Mouse (Mus musculus) liver, embryonic 14.5 days (tissue): Measurements from ENCODE around the gene Atp6v0e. TPM values are rescaled to one million over a fixed set of nuclear protein-coding genes. Genes with fewer than 3 reads are reported as not detected.
A peak's percentile ranks its signal among the peaks of the same experiment; 100 is the strongest.

Experiments
- ATAC-seq: fragments of 200-750 bp; cut with Nextera tagmentation; 2 replicates; pipeline ENCODE4 v1.8.0; 2017; ENCODE audit warnings: moderate number of reproducible peaks, mild to moderate bottlenecking, moderate library complexity; ENCODE audit not compliant: insufficient read depth
- DNase-seq, 3 experiments: peaks; one replicate each; pipeline ENCODE4 v3.0.0-alpha.2; 2012 to 2013; ENCODE audit warnings: low read depth in 3 of 3, low spot score in 3 of 3
- H3K27ac ChIP-seq: fragments of 300-500 bp; sonication (generic); 2 replicates; pipeline ENCODE4 v1.5.1; 2014; ENCODE audit warnings: moderate library complexity, mild to moderate bottlenecking, control low read depth, inconsistent platforms
- H3K27me3 ChIP-seq: fragments of 300-500 bp; sonication (generic); 2 replicates; pipeline ENCODE4 v1.6.1; 2014; ENCODE audit warnings: mild to moderate bottlenecking, low read length, moderate library complexity; ENCODE audit not compliant: control insufficient read depth, insufficient read depth
- H3K36me3 ChIP-seq: fragments of 300-500 bp; sonication (generic); replicated peaks from 2 replicates; pipeline ENCODE4 v1.6.1; 2014; ENCODE audit warnings: low read depth; ENCODE audit not compliant: control insufficient read depth, insufficient read depth
- H3K4me1 ChIP-seq, 2 experiments: fragments of 200-500 bp in 1 of 2; fragments of 300-500 bp in 1 of 2; sonication (generic) in 1 of 2; replicated peaks; 2 replicates each; pipeline ENCODE4 v1.6.1; 2012 to 2014; ENCODE audit warnings: antibody characterized with exemption in 1 of 2, inconsistent platforms in 1 of 2, low read length in 1 of 2; ENCODE audit not compliant: control insufficient read depth in 2 of 2, insufficient read depth in 2 of 2
- H3K4me2 ChIP-seq: fragments of 300-500 bp; sonication (generic); 2 replicates; pipeline ENCODE4 v1.6.1; 2014; ENCODE audit warnings: low read depth, mild to moderate bottlenecking, control low read depth, moderate library complexity
- H3K4me3 ChIP-seq, 2 experiments: fragments of 200-500 bp in 1 of 2; fragments of 300-500 bp in 1 of 2; sonication (generic) in 1 of 2; 2 replicates each; pipeline ENCODE4 v1.5.1; 2012 to 2014; ENCODE audit warnings: low read depth in 2 of 2, low read length in 2 of 2, mild to moderate bottlenecking in 2 of 2, control low read depth in 1 of 2, inconsistent platforms in 1 of 2, moderate library complexity in 1 of 2; ENCODE audit not compliant: insufficient read depth in 1 of 2
- H3K9ac ChIP-seq: fragments of 300-500 bp; sonication (generic); replicated peaks from 2 replicates; pipeline ENCODE4 v1.6.1; 2014; ENCODE audit warnings: mild to moderate bottlenecking, control low read depth, moderate library complexity
- H3K9me3 ChIP-seq: fragments of 300-500 bp; sonication (generic); 2 replicates; pipeline ENCODE4 v1.6.1; 2016; ENCODE audit warnings: low read length, mixed read lengths; ENCODE audit not compliant: control insufficient read depth
- CTCF ChIP-seq: IDR thresholded peaks from 2 replicates; pipeline ENCODE4 v1.5.1; 2016; ENCODE audit warnings: antibody characterized with exemption, low read depth, control low read depth
- EP300 ChIP-seq: IDR thresholded peaks from 2 replicates; pipeline ENCODE4 v1.6.1; 2016; ENCODE audit warnings: antibody characterized with exemption, low read depth
- WGBS: fragments of 180-500 bp; shearing (Covaris S2); extraction: QIAGEN DNeasy Blood & Tissue Kit; methylation state at CpG from one replicate; pipeline ENCODE4 v1.1.7; 2014; ENCODE audit not compliant: insufficient replicate concordance; 5-methylcytosine and 5-hydroxymethylcytosine counted together
- polyA plus RNA-seq, 2 experiments: library from polyadenylated mRNA; depleted of rRNA in 1 of 2; stranded (reverse) in 1 of 2; unstranded in 1 of 2; fragments of >200 nt; fragmentation: Nextera tagmentation in 1 of 2; extraction: Ambion mirVana in 1 of 2; gene quantifications; 2 replicates each; pipeline versions ENCODE4 v1.2.1 to v1.2.3; 2012 to 2014

The Atp6v0e gene
- polyA plus RNA-seq, 2 experiments = 99.3 to 209 TPM

DNA sequence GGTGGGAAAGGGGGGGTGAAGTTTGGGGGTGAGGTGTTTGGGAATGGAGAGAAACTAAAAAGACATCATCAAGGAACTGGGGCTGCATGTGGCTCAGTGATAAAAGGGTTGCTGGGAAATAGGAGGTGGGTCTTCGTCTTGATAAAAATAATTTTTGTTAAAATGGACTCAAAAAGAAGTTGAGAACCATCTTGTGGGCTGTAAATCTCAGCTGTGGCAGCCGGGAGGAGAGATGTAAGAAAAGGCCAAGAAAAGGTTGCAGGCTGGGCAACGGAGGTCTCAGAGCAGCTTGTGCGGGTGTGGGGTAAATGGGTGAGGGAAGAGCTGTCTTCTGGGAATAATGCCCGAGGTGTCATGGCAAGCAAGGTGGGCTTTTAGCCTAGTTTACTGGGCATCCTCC lies 827 bp upstream of the Atp6v0e start:
- no peak for DNase-seq
- Histone ChIP-seq H3K4me1 (peaks cover 11 to 18% of the 10 kb centered on the region in 2 experiments), H3K4me3 (no peak overlapping the region), H3K36me3 (no peaks in the 10 kb centered on the region), H3K4me2 (peak overlapping the region; percentile 91; the same call in 1 of the 2 replicates), H3K27ac (no peak overlapping the region), H3K27me3 (no peaks in the 10 kb centered on the region; the same call in 1 of the 2 replicates), H3K9ac (0 out of 2 replicates have a peak overlapping the region, but pooled peaks have one; percentile 13), H3K9me3 (no peaks in the 10 kb centered on the region)
- TF ChIP-seq EP300 (no peak), CTCF (no peak)
- ATAC-seq = no peak
- 52% methylated on average over 5 of the region's 5 CpGs for WGBS

DNA sequence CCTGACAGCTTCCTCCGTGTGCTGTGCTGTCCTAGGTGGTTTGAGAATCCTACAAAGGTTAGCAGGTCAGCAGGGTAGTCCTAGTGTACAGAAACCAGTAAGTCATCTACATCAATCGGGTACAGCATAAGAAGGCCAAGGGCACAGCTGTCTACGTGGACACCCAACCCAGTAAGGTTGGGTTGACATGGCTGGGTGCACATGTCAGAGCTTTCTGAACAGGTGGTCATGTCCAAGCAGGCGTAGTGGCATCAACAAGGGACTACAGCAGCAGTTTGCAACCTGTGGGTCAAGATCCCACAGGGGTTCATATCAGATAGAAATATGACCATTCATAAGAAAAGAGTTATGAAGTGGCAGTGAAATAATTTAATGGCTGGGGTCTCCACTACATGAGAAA lies 2.6 kb downstream of the Atp6v0e start:
- ATAC-seq (no peak), DNase-seq (no peak)
- H3K27ac ChIP-seq = no peak overlapping the region
- H3K9me3 ChIP-seq = no peaks in the 10 kb centered on the region
- H3K4me3 ChIP-seq = no peak overlapping the region
- peaks cover 11 to 18% of the 10 kb centered on the region in 2 experiments for H3K4me1 ChIP-seq
- no peaks in the 10 kb centered on the region for H3K36me3 ChIP-seq
- no peak for TF ChIP-seq CTCF
- no peak for TF ChIP-seq EP300
- WGBS = 68% methylated on average over 4 of the region's 4 CpGs
- H3K9ac ChIP-seq = no peak overlapping the region
- H3K4me2 ChIP-seq = no peak overlapping the region
- H3K27me3 ChIP-seq = no peaks in the 10 kb centered on the region; the same call in 1 of the 2 replicates

DNA sequence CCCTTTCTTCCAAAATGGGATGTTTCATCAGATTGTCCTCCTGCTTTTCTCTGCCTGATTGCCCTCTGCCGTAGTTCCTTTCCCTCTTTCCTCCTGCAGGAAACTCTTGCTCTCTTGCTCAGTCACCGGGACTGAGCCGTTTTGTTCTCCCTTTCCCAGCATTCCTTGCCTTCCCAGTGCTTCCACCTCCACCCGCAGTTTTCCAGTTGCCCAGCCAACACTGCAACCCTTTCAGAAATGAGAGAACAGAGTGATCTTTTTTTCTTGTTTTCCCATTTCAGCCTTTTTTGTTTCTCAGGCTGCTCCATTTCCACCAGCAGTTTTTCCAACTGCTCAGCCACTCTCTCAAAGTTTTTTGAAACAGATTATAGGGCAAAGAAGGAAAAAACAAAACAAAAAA lies 8.2 kb downstream of the Atp6v0e start:
- 43% methylated on average over 4 of the region's 4 CpGs for WGBS
- no peaks in the 10 kb centered on the region for H3K27me3 ChIP-seq
- H3K4me2 ChIP-seq = no peak overlapping the region
- no peaks in the 10 kb centered on the region for H3K9me3 ChIP-seq
- H3K36me3 ChIP-seq = no peaks in the 10 kb centered on the region
- TF ChIP-seq EP300 = no peak
- no peak for TF ChIP-seq CTCF
- peaks cover 3% of the 10 kb centered on the region in 2 experiments; a peak in 3 of 4 replicates for H3K4me1 ChIP-seq
- H3K27ac ChIP-seq = no peak overlapping the region
- ATAC-seq (no peak), DNase-seq (no peak)
- H3K4me3 ChIP-seq = no peak overlapping the region
- H3K9ac ChIP-seq = no peak overlapping the region

DNA sequence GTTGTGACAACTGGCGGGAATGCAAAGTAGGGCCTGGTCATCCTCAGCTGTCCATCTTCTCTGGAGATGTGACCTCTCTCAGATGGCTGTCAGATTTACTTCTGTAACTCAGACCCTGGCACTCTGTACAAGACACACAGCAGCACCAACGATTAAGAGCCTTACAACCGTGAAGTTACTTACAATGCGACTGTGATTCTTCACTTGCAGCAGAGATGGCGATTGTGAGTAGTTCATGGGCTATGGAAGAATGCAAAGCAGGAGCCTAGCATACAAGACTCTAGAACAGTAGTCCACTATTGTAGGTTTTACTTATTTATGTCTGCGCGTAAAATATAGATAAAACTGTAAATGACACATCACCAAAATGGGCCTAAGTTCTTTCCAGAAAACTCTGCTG lies 12.8 kb downstream of the Atp6v0e start:
- Histone ChIP-seq H3K27ac (no peak overlapping the region; the same call in 1 of the 2 replicates), H3K9me3 (no peaks in the 10 kb centered on the region), H3K4me1 (peaks cover 14 to 19% of the 10 kb centered on the region in 2 experiments), H3K4me3 (peak overlapping the region; percentile 75 to 89), H3K36me3 (no peaks in the 10 kb centered on the region; the same call in 1 of the 2 replicates), H3K4me2 (peak overlapping the region; percentile 86), H3K27me3 (no peaks in the 10 kb centered on the region), H3K9ac (peak overlapping the region; percentile 94; the same call in 1 of the 2 replicates)
- DNase-seq (no peak), ATAC-seq (0 out of 2 replicates have a peak, but pooled peaks have one; percentile 3)
- TF ChIP-seq EP300 = no peak
- no peak for TF ChIP-seq CTCF
- 21% methylated on average over 7 of the region's 7 CpGs for WGBS

GRCm38 (mm10) chr17:26676252-26676615 lies 13.2 kb downstream of the Atp6v0e start:
- ATAC-seq (peak; percentile 88), DNase-seq (peak; percentile 79 to 86 (median 80))
- no peaks in the 10 kb centered on the region for H3K27me3 ChIP-seq
- peak overlapping the region; percentile 94 for H3K9ac ChIP-seq
- H3K27ac ChIP-seq = peak overlapping the region; percentile 90
- TF ChIP-seq EP300 = no peak
- no peak for TF ChIP-seq CTCF
- H3K4me1 ChIP-seq = peaks cover 14 to 19% of the 10 kb centered on the region in 2 experiments
- 0% methylated on average over 30 of the region's 30 CpGs for WGBS
- H3K4me2 ChIP-seq = peak overlapping the region; percentile 86
- no peaks in the 10 kb centered on the region; the same call in 1 of the 2 replicates for H3K36me3 ChIP-seq
- H3K9me3 ChIP-seq = no peaks in the 10 kb centered on the region
- H3K4me3 ChIP-seq = peak overlapping the region; percentile 75 to 89
